Mouse (Mus musculus) limb, embryonic 10.5 days (tissue): Measurements from ENCODE around the gene Pcgf2. TPM values are rescaled to one million over a fixed set of nuclear protein-coding genes. Genes with fewer than 3 reads are reported as not detected.
"Not testable (repeated sequence)": the region's sequence is repeated elsewhere in the genome, so short reads cannot be mapped to it uniquely, and the experiment has no call there.

ENCODE experiments used
- DNase-seq: peaks from one replicate; pipeline ENCODE4 v3.0.0-alpha.2; 2017; ENCODE audit warnings: low spot score
- H3K27ac ChIP-seq: fragments of 300-500 bp; sonication (generic); 2 replicates; pipeline ENCODE4 v1.5.1; 2016; ENCODE audit warnings: mild to moderate bottlenecking
- H3K27me3 ChIP-seq: fragments of 300-500 bp; sonication (generic); 2 replicates; pipeline ENCODE4 v1.6.1; 2016; ENCODE audit warnings: low read depth, mild to moderate bottlenecking; ENCODE audit not compliant: poor library complexity, severe bottlenecking
- H3K36me3 ChIP-seq: fragments of 300-500 bp; sonication (generic); 2 replicates; pipeline ENCODE4 v1.6.1; 2016; ENCODE audit warnings: mild to moderate bottlenecking, moderate library complexity
- H3K4me1 ChIP-seq: fragments of 300-500 bp; sonication (generic); 2 replicates; pipeline ENCODE4 v1.6.1; 2016
- H3K4me3 ChIP-seq: fragments of 300-500 bp; sonication (generic); 2 replicates; pipeline ENCODE4 v1.5.1; 2016; ENCODE audit warnings: mild to moderate bottlenecking, moderate library complexity
- H3K9me3 ChIP-seq: fragments of 300-500 bp; sonication (generic); replicated peaks from 2 replicates; pipeline ENCODE4 v1.6.1; 2016; ENCODE audit warnings: mild to moderate bottlenecking
- WGBS: fragments of 180-500 bp; shearing (Covaris S2); methylation state at CpG from one replicate; pipeline ENCODE4 v1.1.7; 2016; 5-methylcytosine and 5-hydroxymethylcytosine counted together
- polyA plus RNA-seq: library from polyadenylated mRNA; unstranded; fragments of >200 nt; fragmentation: Nextera tagmentation; extraction: Ambion mirVana; gene quantifications from 2 replicates; pipeline ENCODE4 v1.2.1, GENCODE M21; 2016

Pcgf2 gene
- polyA plus RNA-seq, 1 experiment from 2014 or later = 21.5 TPM

DNA sequence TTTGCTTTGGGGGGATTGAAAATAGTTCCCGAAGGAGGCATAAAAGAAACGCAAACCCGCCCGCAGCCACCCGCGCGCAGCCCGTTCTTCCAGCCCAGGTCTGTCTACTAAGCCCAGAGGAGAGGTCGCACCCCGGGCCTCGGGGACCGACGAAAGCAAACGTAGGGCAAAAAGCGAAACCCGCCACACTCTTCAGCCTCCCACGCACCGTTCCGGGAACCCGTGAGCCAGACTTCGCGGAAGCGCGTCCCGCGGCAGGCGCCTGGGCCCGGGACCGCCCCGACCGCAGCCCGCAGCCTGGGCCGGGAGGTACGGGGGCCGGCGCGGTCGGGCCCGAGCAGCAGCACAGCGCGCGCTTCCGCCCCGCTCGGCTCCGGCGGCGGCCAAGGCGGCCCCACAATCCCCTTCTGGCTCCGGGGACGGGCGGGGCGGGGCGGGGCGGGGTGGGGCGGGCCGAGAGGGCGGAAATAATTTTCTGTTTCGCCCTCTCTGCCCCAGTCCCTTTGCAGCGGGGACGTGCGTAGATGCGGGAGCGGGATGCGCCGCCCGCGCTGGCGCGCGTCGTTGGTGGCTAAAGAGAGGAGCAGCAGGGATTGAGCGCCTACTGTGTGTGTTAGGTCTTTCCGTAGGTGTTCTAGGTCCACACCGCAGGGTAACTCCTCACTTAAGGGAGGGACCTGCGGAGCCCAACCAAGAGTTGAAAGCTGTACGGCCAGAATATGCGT lies 40.1 kb downstream of the Pcgf2 start:
- no peaks in the 10 kb centered on the region for H3K9me3 ChIP-seq
- peak overlapping the region; percentile 73 for H3K4me3 ChIP-seq
- DNase-seq = peak; percentile 88
- under 1% methylated on average over 78 of the region's 78 CpGs for WGBS
- H3K27me3 ChIP-seq = peaks cover 15% of the 10 kb centered on the region
- peaks cover 66% of the 10 kb centered on the region for H3K4me1 ChIP-seq
- peak overlapping the region; percentile 90 for H3K27ac ChIP-seq
- H3K36me3 ChIP-seq = peaks cover 5% of the 10 kb centered on the region

DNA sequence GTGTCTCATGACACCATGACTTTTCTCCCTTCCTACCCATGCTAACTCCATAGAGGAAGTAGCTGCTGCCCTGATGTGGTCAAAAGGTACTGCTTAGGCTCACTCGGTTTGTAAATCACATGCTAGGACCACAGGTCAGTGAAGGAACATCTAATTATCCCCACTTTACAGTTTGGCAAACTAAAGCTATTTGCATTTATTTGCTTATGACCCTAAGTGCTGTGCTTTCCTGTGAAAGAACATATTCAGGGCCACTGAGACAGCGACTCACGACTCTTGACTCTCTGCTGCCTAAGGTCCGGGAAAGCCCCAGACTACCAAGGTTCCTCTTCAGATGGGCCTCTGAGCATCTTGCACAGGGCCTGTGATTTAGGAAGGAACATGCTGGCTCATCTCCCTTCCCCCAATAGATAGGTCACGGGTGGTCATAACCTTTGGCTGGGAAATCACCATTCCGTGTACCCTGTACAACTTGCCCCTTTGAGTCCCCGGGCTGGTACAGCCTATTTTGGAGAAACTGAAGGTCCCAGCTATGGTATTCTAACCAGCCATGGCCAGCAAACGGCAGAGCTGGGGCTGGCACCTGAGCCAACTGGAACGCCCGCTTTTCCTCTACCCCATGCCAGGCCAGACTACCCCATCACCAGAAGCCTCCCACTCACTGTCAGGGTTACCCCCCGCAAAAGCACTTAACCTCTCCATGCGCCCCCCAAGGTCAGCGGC lies 40.9 kb downstream of the Pcgf2 start:
- peaks cover 15% of the 10 kb centered on the region for H3K27me3 ChIP-seq
- no peaks in the 10 kb centered on the region for H3K9me3 ChIP-seq
- peak overlapping the region; percentile 73 for H3K4me3 ChIP-seq
- peaks cover 59% of the 10 kb centered on the region for H3K4me1 ChIP-seq
- DNase-seq = no peak
- no peaks in the 10 kb centered on the region for H3K36me3 ChIP-seq
- WGBS = 9% methylated on average over 13 of the region's 13 CpGs
- H3K27ac ChIP-seq = peak overlapping the region; percentile 90

DNA sequence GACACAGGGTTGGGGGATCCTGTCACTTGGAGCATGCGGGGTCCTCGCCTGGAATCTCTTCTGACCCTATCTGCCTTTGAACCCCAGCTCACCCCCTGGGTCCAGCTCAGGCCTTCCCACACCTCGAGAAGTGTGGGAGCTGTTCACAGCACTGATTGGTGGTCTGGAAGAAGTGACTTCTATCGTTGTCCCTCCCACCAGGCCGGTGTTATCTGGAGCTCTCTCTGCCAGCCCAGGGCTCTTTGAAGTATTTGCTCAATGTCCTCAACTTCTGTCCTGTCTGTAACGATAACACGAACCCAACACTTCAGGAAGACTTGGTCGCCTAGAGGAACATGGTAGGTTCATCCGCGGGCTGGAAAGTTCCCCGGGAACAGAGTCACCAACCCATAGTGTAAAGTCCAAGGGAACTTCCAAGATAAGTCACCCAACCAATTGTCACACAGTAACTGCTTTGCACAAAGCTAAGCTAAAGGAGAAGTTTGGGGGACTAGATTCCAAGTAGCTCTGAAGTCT lies 41.5 kb downstream of the Pcgf2 start:
- DNase-seq = no peak
- WGBS = 54% methylated on average over 11 of the region's 11 CpGs
- Histone ChIP-seq H3K27me3 (peaks cover 15% of the 10 kb centered on the region), H3K27ac (no peak overlapping the region), H3K36me3 (peaks cover 1% of the 10 kb centered on the region; the same call in 1 of the 2 replicates), H3K4me1 (peaks cover 52% of the 10 kb centered on the region), H3K4me3 (peak overlapping the region; percentile 73), H3K9me3 (no peaks in the 10 kb centered on the region)

DNA sequence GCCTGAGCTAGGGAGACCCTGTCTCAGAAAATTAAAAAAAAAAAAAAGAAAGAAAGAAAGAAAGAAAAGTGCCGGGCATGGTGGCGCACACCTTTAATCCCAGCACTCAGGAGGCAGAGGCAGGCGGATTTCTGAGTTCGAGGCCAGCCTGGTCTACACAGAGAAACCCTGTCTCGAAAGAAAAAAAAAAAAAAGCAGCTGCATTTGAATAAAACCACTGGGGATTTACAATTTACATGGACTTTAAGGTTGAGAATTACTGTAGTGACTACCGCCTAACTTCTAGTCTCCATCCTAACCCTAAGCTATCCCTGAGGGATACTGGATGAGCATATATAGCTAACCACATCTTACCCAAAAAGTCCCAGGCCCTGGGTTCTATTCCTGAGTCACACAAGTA lies 42.3 kb downstream of the Pcgf2 start:
- H3K27me3 ChIP-seq = peaks cover 15% of the 10 kb centered on the region
- not testable (repeated sequence) for H3K36me3 ChIP-seq, H3K9me3 ChIP-seq, DNase-seq, H3K27ac ChIP-seq, H3K4me3 ChIP-seq
- peaks cover 52% of the 10 kb centered on the region for H3K4me1 ChIP-seq
- WGBS = 91% methylated on average over 6 of the region's 6 CpGs

DNA sequence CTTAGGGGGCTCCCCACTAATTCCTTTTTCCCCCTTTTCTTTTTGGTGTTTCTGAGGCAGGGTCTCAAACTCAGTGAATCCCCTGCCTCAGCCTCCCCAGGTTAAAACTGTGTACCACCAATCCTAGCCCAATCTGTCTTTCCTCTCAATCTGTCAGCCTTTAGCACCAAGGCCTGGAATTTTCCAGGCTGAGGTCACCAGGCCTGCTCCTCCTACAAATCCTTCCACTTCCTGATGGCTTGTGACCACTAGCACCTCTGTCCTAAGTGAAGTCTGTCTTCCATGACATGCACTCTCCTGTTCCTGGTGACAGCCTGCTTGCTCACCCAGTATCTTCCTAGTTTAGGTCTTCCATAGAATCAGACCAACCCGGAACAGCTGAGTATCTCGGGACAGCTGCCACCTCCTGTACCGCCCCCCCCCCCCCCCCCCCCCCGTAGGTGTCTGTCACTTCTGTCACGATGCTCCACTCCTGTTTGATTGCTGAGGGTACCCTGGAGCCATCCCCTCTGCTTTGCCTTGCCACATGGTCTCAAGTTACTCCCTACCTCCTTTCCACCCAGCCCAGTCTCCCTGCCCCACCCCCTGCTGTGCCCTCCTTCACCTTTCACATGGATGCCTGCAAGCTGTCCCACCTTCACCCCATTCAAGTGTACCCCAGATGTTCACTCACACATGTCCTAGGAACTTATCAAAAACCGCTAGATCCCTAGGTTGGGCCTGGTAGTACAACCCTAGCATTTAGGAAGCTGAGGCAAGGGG lies 42.9 kb downstream of the Pcgf2 start:
- WGBS = 34% methylated on average over 3 of the region's 6 CpGs

DNA sequence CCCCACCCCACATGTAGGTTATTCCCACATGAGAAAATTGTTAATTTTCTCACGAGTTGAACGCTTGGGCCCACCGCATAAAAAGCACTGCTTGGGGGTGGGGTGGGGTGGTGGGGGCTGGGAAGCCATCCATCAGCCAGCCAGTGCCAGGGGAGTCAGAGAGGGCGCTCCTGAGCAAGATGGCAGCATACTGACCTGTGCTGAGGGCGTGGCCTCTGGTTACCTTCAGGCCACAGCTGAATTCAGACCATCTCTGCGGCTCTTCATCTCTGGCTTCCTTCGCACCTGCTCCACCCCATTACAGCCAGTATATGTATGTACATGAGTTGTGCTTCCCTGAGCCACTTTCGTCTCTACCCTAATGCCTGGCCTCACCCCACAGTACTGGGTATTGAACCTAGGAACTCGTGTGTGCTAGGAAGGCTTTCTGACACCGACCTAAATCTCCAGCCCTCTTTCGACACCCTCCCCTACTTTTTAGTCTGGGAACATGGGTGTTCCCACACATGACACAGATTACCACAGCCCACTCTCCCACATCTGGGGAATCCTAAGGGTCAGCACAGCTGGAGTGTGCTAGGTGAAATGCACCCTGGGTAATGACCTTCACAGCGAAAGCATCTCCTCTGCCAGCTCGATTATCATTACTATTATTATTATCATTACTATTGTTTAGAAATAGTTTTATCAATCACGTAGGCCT lies 43.9 kb downstream of the Pcgf2 start:
- Histone ChIP-seq H3K27ac (no peak overlapping the region), H3K4me3 (no peak overlapping the region)
- 76% methylated on average over 14 of the region's 14 CpGs for WGBS

More for the DNA sequence above, 42.9 kb downstream of the Pcgf2 start:
- H3K36me3 ChIP-seq = peaks cover 3% of the 10 kb centered on the region; the same call in 1 of the 2 replicates
- H3K27me3 ChIP-seq = peaks cover 15% of the 10 kb centered on the region
- H3K9me3 ChIP-seq = no peaks in the 10 kb centered on the region
- H3K4me3 ChIP-seq = no peak overlapping the region
- H3K4me1 ChIP-seq = peaks cover 47% of the 10 kb centered on the region
- DNase-seq = no peak
- H3K27ac ChIP-seq = no peak overlapping the region

DNA sequence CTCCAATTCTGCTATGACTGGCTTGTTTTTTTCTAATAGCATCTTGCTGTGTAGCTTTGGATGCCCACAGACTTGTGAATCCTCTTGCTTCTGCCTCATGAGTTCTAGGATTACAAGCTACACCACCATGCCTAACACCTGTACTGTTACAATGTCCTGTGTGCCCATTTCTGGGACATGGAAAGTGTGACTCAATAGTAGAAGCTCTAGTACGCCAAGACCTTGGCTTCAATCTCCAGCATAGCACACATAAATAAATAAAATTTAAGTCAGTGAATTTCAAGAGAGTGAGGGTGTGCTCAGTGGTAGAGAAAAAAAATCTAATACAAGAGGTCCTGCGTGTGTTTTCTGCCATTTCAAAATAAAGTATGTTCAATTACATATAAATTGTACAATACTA lies 46.1 kb downstream of the Pcgf2 start:
- DNase-seq = no peak
- Histone ChIP-seq H3K36me3 (peaks cover 3% of the 10 kb centered on the region; the same call in 1 of the 2 replicates), H3K27me3 (no peaks in the 10 kb centered on the region), H3K4me1 (peaks cover 25% of the 10 kb centered on the region), H3K4me3 (no peak overlapping the region), H3K27ac (no peak overlapping the region), H3K9me3 (no peaks in the 10 kb centered on the region)
- 94% methylated on average over 2 of the region's 2 CpGs for WGBS

More for the DNA sequence above, 43.9 kb downstream of the Pcgf2 start:
- Histone ChIP-seq H3K36me3 (peaks cover 3% of the 10 kb centered on the region; the same call in 1 of the 2 replicates), H3K9me3 (no peaks in the 10 kb centered on the region), H3K27me3 (peaks cover 8% of the 10 kb centered on the region; the same call in 1 of the 2 replicates), H3K4me1 (peaks cover 38% of the 10 kb centered on the region)
- no peak for DNase-seq

DNA sequence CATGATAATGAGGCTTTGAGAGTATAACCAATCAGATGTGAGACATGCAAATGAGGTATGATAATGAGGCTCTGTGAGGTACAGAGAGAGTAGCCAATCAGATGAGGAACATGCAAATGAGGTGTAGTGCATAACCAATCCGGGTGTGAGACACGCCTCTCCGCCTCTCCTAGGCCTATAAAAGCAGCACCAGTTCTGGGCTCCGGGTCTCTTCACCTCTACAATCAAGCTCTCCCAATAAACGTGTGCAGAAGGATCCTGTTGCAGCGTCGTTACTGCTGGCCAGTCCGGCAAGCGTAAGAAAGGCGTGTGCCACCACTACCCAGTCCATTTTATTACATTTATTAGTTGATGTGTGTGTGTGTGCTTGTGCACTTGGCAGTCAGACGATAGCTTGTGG lies 46.9 kb downstream of the Pcgf2 start:
- H3K36me3 ChIP-seq, H3K9me3 ChIP-seq, DNase-seq, H3K4me3 ChIP-seq, H3K27me3 ChIP-seq, H3K27ac ChIP-seq: not testable (repeated sequence)
- peaks cover 19% of the 10 kb centered on the region for H3K4me1 ChIP-seq
- 91% methylated on average over 11 of the region's 11 CpGs for WGBS

DNA sequence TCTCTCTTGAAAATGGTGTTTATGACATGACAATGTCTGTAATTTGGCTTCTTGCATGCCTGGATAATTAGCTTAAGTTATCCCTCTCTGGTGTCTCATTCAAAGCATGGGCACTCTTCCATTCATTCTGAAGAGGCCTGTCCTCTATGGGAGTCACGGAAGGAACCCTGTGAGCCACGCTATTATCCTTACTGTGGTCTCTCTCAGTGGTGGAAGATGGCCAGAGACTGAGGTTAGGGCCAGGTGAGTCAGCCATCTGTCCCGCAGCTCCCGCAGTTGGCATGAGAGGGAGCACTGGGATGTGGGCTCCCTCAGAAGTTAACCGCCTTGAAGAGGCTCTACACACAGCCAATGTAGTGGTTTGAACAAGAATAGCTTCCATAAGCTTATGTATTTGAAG lies 50.0 kb downstream of the Pcgf2 start:
- no peak for DNase-seq
- no peak overlapping the region for H3K27ac ChIP-seq
- WGBS = 66% methylated on average over 5 of the region's 5 CpGs
- H3K27me3 ChIP-seq = no peaks in the 10 kb centered on the region
- H3K9me3 ChIP-seq = no peaks in the 10 kb centered on the region
- peaks cover 3% of the 10 kb centered on the region; the same call in 1 of the 2 replicates for H3K36me3 ChIP-seq
- H3K4me3 ChIP-seq = no peak overlapping the region
- peaks cover 9% of the 10 kb centered on the region for H3K4me1 ChIP-seq

DNA sequence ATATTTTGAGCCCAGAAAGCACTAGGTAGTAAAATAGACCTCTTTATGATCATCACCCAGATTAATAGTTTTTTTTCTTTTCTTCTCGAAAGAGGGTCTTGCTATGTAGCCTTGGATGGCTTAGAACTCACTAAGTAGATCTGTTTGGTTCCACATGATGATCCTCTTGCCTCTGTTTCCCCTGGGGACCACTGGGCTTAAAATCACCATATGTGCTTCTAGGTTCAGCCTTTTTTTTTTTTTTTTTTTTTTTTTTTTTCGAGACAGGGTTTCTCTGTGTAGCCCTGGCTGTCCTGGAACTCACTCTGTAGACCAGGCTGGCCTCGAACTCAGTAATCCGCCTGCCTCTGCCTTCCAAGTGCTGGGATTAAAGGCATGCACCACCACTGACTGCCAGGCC lies 51.8 kb downstream of the Pcgf2 start:
- not testable (repeated sequence) for H3K9me3 ChIP-seq, H3K4me1 ChIP-seq, H3K36me3 ChIP-seq, H3K27me3 ChIP-seq, H3K27ac ChIP-seq, H3K4me3 ChIP-seq, DNase-seq
- 75% methylated on average over 4 of the region's 4 CpGs for WGBS

DNA sequence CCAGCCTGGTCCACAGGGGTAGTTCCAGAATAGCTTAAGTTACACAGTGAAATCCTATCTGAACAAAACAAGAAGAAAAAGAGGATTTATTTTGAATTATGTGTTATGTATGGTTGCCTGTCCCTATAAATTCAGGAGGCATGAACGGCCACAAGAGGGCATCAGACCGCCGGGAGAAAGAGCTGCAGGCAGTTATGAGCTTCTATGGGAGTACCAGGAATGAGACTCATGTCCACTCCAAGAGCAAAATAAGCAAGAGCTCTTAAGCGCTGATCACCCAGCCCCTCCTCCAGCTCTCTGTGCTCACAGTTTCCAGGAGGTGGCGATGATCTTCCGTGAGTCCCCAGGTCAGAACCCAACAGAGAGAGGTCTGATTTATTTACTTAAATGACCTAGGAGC lies 55.5 kb downstream of the Pcgf2 start:
- H3K4me3 ChIP-seq = no peak overlapping the region
- H3K4me1 ChIP-seq = no peaks in the 10 kb centered on the region; the same call in 1 of the 2 replicates
- 6% methylated on average over 6 of the region's 6 CpGs for WGBS
- H3K27me3 ChIP-seq = no peaks in the 10 kb centered on the region
- DNase-seq = peak; percentile 78
- no peaks in the 10 kb centered on the region for H3K9me3 ChIP-seq
- H3K36me3 ChIP-seq = no peaks in the 10 kb centered on the region
- no peak overlapping the region for H3K27ac ChIP-seq

DNA sequence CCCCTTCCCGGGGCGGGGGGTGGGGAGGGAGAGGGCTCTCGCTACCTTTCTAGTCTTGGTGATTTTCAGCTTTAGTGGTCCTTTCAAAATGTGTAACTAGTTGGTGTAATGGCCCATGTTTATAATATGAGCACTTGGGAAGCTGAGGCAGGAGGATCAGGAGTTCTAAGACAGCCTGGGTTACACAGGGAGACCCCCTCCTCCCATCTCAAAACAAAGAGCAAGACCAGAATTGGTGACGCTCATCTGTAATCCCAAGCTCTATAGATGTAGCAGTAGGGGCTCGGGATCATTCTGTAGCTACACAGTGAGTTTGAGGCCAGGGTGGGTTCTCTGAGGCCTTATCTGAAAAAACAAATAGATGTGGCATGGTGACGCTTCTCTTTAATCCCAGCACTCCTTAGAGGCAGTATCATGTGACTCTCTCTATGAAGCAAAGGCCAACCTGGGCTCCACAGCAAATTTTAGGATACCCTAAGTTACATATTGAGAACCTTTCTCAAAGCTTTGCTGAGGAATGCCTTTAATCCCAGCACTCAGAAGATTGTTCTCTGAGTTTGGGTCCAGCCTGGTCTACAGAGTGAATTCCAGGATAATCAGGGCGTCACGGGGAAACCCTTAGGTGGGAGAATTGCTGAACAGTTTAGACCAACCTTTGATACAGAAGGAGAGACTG lies 56.8 kb downstream of the Pcgf2 start:
- 87% methylated on average over 8 of the region's 8 CpGs for WGBS
- no peak overlapping the region for H3K27ac ChIP-seq
- no peaks in the 10 kb centered on the region for H3K4me1 ChIP-seq
- H3K36me3 ChIP-seq = no peaks in the 10 kb centered on the region
- no peak for DNase-seq
- H3K4me3 ChIP-seq = no peak overlapping the region
- no peaks in the 10 kb centered on the region for H3K27me3 ChIP-seq
- H3K9me3 ChIP-seq = no peaks in the 10 kb centered on the region
